Mouse (Mus musculus) layer of hippocampus, adult 18-20 months (tissue): Measurements from ENCODE around the gene Styx. TPM values are rescaled to one million over a fixed set of nuclear protein-coding genes. Genes with fewer than 3 reads are reported as not detected.

ENCODE experiments used
- DNase-seq, 2 experiments: peaks; one replicate each; pipeline ENCODE4 v3.0.0; 2022; ENCODE audit warnings: low spot score in 2 of 2
- long read RNA-seq: library from polyadenylated mRNA; stranded (forward); transcript quantifications from one replicate; pipeline ENCODE4 v2.0.0, GENCODE M21; 2021
- total RNA-seq, 2 experiments: library from RNA; stranded (reverse); gene quantifications; 2 replicates each; pipeline ENCODE4 v1.2.3; 2021

Styx gene
- total RNA-seq = 10 to 100 TPM; 19.1 to 19.6 TPM
- long read RNA-seq, full-length matches to known transcripts = 8 of 15 reads
- long read RNA-seq, partial matches to known transcripts = 0 of 15 reads
- long read RNA-seq, other reads (novel, unspliced or antisense) = 7 of 15 reads

DNA sequence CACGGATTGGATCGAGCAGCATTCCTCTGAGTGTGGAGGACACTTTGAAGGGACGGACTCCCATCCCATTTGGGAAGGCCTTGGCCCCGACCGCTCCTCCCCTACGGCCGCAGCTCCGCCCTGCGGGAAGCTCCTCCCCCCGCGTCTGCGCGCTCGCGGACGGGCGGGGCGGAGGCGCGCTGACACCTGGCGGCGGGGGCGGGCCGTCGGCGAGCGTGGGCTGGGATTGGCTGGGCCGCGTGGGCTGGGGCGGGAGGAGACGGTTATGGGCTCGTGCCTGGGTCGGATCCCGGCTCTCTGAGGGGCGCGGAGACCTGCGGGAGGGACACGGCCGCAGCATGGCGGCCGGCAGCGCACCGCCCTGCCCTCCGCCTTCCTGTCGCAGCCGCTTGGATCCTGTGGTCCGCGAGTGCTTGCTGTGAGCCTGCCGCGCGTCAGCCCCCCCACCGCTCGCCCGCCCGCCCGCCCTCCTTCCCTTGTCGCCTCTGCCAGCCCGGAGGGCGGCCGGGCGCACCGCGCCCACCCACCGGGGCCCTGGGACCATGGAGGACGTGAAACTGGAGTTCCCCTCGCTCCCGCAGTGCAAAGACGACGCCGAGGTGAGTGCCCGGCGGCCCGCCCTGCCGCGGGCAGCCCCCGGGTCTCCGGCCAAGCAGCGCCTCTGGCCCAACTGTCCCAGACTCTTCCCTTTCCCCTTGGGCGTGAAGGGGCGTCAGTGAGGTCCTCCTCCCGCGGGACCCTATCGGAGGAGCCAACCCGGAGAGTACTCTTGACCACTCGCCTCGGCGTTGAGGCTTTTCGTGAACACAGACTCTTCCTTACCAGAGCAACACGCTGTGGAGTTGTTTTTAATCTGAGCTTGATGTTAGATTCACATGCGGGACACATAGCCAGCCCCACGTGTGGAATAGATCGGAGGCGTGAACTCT, at the start of gene Styx:
Gene Styx (plus strand): TSS at position 163 of the 929 bp plus-strand sequence.
- peak; percentile 91 to 92 for DNase-seq

DNA sequence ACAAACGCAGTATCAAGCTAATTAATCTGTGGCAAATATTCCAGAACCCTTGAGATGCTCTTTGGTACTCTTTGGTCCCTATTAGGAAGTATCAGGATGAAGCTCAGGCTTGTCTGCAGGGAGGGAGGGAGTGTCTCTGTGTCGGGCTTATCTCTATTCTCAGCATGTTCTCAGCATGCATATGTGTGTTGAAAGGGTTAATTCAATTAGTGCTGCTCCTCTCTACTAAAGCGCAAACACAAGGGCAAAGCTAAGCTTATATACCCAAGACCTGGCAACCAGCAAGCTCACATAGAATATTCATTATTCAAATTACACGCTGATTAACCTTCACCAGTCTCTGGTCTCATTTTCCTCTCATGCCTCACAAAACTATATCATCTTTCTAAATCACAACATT, 47.0 kb upstream of the Styx start:
- no peak for DNase-seq

DNA sequence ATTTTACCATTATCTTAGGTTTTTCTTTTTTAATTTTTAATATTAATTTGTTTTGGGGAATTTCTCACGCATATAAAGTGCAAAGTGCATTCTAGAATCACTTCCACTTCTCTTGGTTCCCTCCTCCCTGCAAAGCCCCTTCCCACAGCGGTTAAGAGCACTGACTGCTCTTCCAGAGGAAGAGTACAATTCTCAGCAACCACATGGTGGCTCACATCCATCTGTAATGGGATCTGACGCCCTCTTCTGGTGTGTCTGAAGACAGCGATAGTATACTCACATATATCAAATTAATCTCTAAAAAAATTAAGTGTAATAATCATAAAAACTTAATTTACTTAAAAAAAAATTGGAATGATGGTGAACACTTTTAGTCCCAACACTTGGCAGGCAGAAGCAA, 46.5 kb upstream of the Styx start:
- DNase-seq = no peak

DNA sequence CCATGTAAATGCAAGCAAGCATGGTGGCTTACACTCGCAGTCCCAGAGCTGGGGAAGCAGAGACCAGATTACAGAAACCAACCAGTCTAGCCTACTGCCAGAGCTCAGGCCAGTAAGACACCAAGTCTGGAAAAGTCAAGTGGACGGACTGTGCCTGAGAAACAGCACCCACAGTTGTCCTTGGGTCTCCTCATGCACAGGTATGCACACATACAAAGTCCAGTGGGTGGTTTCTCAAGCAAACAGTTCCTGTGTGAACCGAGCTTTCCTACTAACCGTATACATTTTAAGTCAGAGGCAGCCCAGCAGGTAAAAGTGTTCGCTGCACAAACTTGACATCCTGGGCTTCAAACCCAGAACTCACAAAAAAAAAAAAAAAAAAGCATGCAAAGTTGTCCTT, 45.0 kb upstream of the Styx start:
- no peak for DNase-seq

DNA sequence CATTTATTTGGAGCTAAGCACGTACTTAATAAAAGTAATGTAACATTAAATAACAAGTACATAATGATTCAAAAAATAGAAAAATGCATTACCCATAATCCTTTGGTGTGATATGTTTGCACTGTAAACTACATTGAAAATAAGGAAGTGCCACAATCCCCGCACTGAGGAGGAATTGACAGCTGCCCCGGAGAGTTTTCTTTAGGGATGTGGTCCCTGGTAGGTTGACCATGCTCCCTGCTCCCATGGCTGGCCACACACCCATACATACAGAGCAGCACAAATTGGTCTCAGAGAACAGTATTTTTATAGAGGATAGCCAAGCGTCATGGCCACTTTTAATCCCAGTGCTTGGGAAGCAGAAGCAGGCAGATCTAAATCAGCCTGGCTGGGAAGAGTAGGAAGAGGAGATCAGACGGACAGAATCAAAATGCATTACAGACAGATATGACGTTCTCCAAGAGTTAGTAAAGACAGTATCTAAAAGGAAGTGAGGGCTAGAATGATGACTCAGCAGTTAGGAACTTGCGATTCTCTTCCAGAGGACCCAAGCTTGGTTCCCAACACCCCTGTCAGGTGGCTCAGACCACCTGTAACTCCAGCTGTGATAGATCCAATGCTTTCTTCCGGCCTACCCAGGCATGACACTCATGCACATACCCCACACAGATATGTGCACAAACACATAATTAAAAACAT, 43.1 kb upstream of the Styx start:
- no peak for DNase-seq

DNA sequence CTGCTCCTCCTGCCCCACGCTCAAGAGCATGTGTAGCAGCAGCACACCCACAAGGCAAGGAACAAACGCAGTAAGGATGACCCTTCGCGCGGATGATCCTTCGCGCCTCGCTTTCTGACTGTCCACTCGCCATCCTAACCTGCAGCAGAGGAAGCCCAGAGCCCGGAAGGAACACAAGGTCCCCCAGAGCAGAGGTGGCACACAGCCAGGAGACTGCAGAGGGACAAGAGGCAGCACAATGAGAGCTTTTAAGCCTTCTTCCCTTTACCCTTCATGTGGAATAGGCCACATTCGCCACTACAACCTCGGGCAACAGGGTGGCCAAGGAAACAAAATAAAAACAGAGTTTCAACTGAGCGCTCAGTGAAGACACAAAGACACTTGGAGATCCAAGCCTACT, 41.2 kb upstream of the Styx start:
- no peak for DNase-seq

DNA sequence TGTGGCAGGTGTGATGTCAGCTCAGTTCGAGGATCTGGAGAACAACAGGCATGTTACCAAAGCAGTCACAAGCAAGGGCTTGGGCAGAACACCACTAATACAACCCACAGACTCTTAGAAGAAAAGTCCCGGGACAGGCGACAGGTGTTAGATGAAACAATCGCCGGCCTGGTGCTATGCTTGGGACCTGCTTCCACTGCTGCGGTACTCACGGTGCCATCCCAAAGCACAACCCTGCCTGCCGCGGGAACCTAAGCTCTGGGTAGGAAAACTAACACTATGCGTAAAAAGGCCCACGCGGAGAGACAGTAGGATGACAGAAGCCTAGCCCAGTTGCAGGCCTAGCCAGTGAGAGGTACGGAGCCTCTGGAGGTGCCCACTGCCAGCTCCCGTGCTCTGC, 40.8 kb upstream of the Styx start:
- DNase-seq = no peak

DNA sequence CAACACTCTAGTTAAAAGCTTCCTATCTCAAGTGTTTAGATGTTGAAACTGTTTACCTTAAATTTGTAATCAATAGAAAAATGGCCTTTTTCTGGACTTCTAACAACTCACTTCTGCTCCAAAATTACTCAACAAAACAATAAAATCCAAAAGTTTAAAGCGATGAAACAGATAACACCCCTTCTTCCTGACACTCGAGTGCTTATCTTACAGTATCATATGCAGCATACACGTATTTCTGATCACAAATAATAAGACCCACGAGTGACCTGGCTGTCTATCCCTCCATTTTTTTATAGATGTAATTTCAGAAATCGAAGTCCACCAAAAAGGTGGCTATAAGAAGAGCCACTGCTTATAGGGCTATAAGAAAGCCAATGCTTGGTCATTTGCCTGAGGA, 34.0 kb upstream of the Styx start:
- DNase-seq = no peak

DNA sequence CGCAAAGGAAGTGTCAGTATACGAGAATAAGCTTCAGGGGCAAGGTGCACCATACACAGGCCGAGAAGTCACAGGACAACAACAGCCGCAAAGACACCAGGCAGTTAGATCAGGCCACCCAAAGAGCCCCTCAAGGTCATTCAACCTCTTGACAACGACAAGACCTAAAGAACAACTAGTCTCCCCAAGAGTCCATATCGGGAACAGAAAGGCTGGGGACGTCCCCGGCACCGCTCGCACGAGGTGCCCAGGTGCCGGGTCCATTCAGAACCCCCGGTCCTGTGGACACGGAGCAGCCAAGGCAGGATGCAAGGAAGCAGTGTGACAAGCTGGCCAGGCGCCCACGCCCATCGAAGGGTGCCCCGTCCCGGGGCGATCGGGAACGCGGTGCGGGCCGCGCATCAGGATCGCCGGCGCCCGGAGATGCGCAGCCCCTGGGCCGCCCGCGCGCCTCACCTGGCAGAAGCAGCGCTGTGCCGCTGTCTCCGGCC, 32.9 kb upstream of the Styx start:
- peak in 1 of 2 experiments; percentile 33 for DNase-seq

DNA sequence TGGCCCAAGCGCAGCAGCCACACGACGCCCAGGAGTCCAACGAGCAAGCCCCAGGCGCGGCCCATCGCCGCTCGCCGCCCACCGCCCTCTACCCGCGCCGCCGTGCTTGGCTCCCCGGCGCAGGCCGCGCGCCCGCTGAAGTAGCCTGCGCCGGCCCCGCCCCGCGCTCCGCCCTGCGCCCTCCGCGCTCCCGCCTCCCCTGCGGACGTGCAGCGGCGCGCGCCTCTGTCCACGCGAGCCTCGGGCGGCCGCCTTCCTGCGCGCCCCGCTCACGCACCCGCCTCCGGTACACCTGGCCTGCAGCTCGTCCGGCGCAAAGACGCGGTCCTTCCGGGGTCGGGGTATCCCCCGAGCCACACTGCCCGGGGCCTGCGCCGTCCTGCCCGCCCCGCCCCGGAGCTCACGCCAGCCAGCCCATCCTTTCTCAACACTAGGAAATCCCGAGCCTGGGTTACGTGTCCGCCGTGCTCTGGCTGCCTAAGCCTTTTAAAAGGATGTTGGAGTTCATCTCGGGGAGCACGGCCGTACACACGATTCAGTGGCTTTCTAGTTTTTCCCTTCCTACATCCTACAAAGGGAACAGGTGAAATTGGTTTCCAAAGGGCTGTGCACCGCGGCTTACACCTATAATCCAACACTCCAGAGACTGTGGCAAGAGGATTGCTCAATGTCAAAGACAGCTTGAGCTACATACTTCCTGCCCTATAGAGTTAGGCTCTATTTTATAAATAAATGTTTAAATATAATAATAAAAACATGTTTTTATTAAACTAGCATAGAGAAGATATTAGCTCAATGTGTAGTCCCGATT, 32.3 kb upstream of the Styx start, which contains the start of gene Ero1l:
Gene Ero1l (minus strand): TSS at position 346 of the 811 bp plus-strand sequence.
- DNase-seq = peak; percentile 78 to 88

DNA sequence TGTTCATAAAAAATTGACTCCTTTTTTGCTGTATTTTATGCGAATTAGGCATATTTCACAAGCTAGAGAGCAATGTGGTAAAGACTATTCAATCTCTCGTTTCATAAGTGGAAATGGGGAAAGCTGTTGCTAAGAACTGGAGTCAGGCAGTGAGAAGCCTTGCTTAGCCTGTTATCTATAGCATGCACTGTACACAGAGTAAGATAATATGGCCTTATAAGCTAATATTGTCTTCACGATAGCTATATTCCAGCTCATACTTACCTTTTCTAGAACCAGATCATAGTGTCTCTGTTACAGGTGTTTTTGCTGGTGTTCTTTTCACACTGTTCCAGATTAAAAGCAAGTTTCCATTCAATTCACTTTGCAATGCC, 31.7 kb upstream of the Styx start:
- DNase-seq = no peak

DNA sequence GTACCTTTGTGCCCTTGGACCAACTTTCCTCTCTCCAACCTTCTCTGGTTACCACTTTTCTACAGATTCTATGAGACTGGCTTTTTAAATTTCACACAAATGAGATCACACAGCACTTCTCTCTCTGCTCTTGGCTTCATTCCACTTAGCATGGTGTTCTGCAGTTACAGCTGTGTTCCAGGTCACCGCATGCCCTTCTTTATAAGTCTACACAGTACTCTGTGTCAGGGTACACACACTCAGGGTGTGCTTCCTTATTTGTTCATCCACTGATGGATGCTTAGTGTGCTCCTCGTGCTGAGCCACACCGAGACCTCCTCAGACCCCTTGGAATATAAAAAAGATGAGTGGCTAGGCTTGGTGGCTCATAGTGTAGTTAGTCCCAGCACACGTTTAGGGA, 30.8 kb upstream of the Styx start:
- DNase-seq = no peak

DNA sequence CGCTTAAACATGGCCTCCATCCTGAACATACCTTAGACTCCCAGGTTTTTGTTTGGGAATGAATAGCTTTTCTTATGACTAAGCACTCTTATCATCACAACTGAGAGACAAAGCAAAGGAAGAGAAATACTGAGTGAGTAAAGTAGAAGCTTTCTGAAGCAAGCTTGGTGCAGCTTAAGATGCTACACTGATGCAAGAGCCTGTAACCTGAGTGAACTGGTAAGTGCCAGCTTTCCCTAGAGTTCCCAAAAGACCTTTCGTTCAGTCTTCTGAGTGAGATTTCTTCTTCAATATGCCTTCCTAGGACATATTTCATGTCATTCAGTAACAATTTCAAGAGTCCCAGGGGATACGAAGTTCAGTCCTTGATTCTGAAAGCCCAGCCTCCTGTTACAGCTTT, 29.8 kb upstream of the Styx start:
- no peak for DNase-seq

DNA sequence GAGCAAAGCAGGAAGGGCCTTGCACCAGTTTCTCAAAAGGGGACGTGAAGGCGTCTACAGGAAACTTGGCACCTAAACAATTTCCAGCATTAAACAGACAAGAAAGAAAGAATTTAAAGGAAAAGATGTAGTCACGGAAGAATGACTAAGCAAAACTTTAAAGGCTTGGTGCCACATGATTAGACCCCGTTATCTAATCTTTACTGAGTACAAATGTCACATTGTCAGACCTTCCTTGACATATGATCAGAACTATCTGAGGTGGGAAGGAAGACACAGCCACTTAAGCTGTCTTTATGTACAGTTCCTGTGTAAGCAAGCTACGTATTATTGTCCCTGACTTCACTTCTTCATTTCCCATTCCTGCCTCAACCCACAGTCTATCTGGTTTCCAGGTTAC, 29.3 kb upstream of the Styx start:
- DNase-seq = no peak

DNA sequence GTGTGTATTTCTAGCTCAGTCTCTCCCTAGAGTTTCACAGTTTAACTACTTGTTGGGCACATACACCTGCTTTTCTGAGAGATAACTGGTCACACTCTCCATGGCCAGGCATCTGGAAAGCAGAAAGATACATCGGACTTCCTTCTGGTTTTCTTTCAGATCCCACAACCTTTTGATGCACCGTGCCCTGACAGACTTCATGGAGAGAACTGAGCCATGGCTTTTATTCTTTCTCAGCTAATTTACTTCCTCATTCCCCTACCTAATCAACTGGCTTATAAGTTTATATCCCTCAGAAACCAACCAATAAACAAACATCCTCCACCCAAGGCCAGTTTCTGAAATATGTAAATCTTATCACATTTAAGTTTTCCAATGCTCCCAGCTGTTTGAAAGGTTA, 28.4 kb upstream of the Styx start:
- DNase-seq = no peak

DNA sequence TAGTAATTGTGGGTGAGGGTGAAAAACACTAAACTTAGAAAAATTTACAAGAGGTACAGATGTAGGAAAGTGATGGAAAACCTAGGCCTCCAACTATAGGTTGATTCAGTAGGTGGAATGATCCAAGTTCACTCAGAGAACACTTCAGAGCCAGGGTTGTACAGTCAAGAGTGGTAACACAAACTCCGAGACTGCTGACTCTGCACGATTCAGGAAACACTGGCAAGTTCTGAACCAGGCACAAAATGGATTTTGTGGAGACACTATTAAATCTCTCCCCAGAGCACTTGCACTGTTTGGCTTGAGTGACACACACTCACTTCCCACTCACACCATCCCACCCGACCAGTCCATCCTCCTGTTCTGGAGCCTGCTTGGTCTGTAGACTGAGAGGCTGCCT, 27.6 kb upstream of the Styx start:
- DNase-seq = no peak

DNA sequence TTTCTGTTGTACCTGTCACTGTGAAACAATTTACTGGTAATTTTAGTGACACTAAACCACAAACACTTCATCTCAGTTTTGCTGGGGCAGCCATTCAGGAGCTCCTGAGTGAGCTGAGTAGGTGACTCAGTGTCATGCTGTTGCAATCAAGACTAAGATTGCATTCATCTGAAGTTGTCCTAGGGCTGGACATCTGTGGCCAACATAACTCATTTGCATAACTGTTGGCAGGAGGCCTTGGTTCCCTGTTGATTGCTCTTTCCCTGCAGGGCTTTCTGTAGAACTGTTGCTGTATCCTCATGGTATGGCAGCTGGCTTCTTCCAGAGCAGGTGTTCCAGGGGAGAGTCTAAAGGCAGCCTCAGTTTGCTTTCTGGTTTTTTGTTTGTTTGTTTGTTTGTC, 25.4 kb upstream of the Styx start:
- DNase-seq = no peak

DNA sequence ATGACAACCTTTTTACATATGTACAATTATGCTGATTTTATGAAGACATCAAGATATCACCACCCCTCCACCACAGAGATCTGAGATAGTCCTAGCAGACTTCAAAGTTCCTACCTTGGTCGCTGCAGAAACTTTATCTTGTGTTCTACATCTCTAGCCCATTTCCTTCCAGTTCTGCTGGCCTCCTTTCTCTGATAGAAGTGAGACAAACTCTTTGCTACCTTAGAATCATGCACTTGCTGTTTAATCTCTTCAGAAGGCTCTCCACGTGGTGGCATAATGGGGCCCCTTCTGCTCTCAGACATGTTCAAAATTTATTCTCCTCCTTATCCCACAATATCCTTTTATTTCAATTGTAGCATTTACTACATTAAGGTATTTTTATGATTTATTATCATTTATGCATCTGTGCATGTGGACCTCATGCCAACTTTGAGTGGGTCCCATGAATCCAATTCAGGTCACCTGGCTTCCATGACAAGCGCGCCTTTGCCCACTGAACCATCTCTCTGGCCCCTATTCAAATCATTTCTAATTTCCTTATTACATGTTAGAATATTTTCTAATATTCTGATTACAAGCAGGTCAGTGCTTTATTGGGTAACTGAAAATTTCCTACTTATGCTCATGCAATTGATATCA, 22.7 kb upstream of the Styx start:
- no peak for DNase-seq

DNA sequence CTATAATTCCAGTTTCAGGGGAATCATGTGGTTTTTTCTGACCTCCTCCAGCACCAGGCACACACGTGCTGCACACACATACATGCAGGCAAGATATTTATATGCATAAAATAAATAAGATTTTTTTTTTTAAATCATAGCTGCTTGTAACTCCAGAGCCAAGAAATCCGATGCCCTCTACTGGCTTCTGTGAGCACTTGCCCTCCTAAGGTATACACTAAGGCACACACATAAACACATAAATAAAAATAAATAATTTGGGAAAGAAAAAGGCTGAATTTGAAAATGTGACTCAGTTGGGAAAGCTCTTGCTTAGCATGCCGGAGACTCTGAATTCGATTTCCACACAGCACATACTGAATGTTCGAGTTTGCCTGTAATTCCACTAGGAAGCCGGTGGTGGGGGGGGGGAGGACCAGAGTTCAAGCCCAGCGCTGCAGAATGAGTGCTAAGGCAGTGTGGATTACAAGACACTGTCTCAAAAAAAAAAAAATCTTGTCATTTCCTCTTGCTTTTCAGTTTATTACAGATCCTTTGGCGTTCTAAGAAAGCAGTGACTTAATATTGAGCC, 21.8 kb upstream of the Styx start:
- no peak for DNase-seq

DNA sequence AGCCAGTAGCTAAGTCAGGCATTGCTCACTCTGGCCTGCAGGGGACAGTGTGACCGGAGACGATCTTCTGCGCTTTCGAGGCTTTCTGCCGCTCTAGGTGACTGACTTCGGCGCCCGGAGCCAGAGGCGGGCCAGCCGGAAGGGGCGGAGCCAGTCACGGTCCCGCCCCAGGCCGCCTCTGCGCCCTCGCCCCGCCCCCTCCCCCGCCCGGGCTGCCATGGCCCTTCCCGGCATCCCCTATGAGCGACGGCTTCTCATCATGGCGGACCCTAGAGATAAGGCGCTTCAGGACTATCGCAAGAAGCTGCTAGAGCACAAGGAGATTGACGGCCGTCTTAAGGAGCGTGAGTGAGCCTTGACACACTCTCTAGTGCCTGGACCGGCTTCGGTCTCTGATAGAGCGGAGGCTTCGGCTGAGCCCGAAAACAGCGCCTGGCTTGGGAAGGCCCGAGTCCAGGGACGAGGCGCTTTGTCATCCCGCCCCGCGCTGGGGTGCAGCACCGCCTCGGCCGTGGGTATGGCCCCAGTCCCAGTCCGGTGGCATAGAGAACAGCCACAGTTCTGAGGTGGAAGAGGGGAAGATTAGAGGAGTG, 21.2 kb upstream of the Styx start, which contains the start of gene Psmc6:
Gene Psmc6 (plus strand): TSS at position 200 of the 593 bp plus-strand sequence.
- peak; percentile 84 to 95 for DNase-seq
